Mouse (Mus musculus) common myeloid progenitor, adult 5-6 weeks (primary cell): ENCODE data around the gene Armh3. TPM values are rescaled to one million over a fixed set of nuclear protein-coding genes. Genes with fewer than 3 reads are reported as not detected.

Experiments
- ATAC-seq: replicated peaks from 2 replicates; pipeline ENCODE4 v1.8.0; 2016; ENCODE audit warnings: low read depth, mild to moderate bottlenecking, moderate TSS enrichment, inconsistent platforms; ENCODE audit not compliant: poor library complexity, severe bottlenecking
- total RNA-seq: library from RNA; stranded (forward); fragments of 200-1000, 187-1606 nt; gene quantifications from 2 replicates; pipeline ENCODE4 v1.2.3, GENCODE M21; 2017

Gene Armh3
- 7.4 and 9.5 TPM in 2 replicates for total RNA-seq

- peak; percentile 90 for ATAC-seq
These were observed at the start of gene Armh3 for GRCm38 (mm10) chr19:45997785-45998693. Gene Armh3 (minus strand): TSS chr19:45998488.

- ATAC-seq = no peak
These were observed 49.1 kb upstream of the Armh3 start for GRCm38 (mm10) chr19:46047426-46047825.

- ATAC-seq = no peak
These were observed 48.3 kb upstream of the Armh3 start for GRCm38 (mm10) chr19:46046621-46047025.

GRCm38 (mm10) chr19:46045696-46046311 lies 47.5 kb upstream of the Armh3 start:
- no peak for ATAC-seq

GRCm38 (mm10) chr19:46044993-46045695 lies 46.9 kb upstream of the Armh3 start, which contains the start of gene Ldb1:
Gene Ldb1 (minus strand): TSS chr19:46045214.
- ATAC-seq = peak; percentile 48

- ATAC-seq = no peak
These were observed 46.1 kb upstream of the Armh3 start, which contains the start of gene Pprc1 for GRCm38 (mm10) chr19:46044271-46044992. Gene Pprc1 (plus strand): TSS chr19:46044886.

- no peak for ATAC-seq
These were observed 45.1 kb upstream of the Armh3 start for GRCm38 (mm10) chr19:46043380-46043779.

GRCm38 (mm10) chr19:46042476-46043011 lies 44.3 kb upstream of the Armh3 start:
- no peak for ATAC-seq

- peak; percentile 12; the same call in 1 of the 2 replicates for ATAC-seq
These were observed 43.7 kb upstream of the Armh3 start for GRCm38 (mm10) chr19:46041933-46042475.

GRCm38 (mm10) chr19:46041299-46041932 lies 43.1 kb upstream of the Armh3 start:
- ATAC-seq = no peak

- ATAC-seq = no peak
These were observed 42.0 kb upstream of the Armh3 start for GRCm38 (mm10) chr19:46040149-46040902.

- ATAC-seq = peak; percentile 71
These were observed 41.2 kb upstream of the Armh3 start for GRCm38 (mm10) chr19:46039478-46039877.

- no peak for ATAC-seq
These were observed 40.6 kb upstream of the Armh3 start for GRCm38 (mm10) chr19:46038851-46039260.

- ATAC-seq = no peak
These were observed 39.9 kb upstream of the Armh3 start for GRCm38 (mm10) chr19:46037925-46038850.

GRCm38 (mm10) chr19:46037243-46037924 lies 39.1 kb upstream of the Armh3 start:
- ATAC-seq = peak; percentile 16

- ATAC-seq = no peak
These were observed 38.4 kb upstream of the Armh3 start for GRCm38 (mm10) chr19:46036477-46037242.
